Mouse (Mus musculus) MN1 (cell line): ENCODE results near the gene Col11a1.

Experiments
- DNase-seq: peaks from one replicate; pipeline ENCODE4 v3.0.0-alpha.2; 2016; ENCODE audit warnings: low spot score

Col11a1 gene

DNA sequence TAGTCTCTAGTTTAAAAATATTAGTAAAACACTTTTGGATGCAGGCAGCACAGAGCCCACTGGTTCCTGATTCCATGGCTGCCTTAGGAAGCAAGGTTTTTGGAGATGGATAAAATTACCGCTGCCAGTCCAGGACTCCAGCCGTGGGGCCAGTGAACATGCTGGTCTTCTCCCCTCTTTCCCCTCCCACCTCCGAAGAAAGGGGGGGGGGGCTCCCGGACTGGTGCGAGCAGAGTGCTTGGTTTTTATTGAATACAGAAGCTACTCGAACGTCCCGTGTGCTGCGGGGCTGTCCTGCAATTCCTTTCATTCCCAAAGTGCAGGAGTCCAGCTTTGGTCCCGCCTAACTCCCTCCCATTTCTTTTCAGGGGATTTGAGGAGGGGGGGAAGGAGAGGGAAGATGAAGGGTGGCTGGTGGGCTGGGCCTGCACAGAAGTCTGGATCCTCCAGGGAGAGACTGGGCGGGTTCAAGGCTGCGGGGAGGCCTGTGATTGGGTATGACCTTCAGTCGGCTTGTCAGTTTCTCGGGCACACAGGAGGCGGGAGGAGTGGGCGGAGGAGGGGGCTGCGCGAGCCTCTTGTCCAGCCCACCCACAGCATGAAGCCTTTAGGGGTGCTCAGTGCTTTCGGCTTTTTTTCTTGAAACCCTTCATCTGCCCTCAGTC lies at the start of gene Col11a1:
Col11a1 (plus strand) TSS at position 570 of the 665 bp plus-strand sequence.
- no peak for DNase-seq

DNA sequence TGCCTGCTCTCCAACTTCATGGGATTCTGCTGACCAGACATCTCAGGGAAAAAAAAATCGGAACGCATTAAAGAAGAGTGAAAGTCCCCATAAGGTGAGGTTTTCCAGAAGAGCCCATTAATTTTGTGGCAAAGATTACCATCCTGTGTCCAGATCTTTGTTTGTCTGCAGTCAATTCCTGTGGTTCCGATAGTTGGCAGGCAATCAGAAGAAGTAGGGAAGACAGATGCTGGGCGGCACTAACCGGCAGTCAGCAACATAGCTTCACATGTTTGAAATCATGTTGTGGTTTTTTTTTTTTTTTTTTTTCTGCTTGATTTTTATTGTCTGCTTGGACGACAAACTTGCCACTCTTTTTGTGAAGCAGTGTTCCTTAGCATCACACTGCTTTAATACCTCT lies 39.4 kb upstream of the Col11a1 start:
- DNase-seq = no peak

DNA sequence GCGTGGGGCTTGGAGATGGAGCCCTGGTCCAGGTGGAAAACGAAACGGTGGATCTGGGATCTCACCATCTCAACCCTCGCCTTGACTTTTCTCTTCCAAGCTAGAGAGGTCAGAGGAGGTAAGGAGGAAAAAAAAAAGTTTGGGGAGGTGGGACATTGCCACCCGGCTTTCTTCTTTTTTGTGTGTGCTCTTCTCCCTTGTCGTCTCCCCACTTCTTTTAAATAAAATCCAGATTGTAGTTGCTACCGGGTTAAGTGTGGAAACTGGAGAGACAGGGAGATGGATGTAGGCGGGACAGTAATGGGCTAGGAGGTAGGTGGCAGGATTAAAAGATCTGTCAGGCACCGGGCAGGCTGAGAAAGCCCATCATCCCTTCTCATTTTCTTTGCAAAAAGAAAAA lies 546 bp downstream of the Col11a1 start:
- no peak for DNase-seq

DNA sequence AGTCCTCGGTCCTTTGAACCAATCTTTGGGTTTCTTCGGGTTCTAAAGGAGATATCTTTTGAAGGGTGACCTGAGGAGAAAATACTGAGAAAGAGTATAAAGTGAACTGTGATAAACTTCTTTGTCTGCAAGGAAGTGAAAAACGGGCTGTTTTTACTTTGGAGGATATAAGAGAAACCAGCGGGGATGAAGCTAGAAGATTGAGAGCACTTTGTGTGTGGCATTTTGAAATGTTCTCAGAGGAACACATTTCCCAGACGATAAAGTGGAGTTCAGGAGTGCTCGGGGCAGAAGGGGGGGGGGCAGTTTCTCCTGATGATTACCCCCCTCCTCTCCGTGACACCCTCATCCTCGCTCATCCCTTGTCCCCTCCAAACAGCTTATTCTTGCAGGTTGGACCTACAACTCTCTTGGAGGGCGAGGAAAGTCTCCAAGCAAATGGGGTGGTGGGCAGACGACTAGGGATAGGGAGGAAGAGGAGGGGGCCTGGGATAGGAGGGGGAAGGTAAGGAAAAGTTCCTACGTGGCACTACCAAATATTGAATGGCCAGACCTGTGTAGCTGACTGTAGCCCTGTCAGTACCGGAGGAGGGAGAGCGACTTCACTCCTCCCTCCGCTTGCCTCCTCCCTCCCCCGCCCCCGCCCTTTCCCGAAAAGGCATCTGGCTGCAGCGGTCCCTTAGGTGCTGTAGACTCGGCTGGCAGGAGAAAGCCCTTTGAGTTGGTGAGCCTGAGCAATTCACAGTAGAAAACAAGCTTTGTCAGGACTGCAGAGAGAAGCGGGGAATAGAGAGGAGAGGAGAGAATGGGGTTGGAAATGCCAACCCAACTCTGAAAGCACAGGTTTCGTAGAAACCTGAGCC lies 1.2 kb downstream of the Col11a1 start:
- no peak for DNase-seq

DNA sequence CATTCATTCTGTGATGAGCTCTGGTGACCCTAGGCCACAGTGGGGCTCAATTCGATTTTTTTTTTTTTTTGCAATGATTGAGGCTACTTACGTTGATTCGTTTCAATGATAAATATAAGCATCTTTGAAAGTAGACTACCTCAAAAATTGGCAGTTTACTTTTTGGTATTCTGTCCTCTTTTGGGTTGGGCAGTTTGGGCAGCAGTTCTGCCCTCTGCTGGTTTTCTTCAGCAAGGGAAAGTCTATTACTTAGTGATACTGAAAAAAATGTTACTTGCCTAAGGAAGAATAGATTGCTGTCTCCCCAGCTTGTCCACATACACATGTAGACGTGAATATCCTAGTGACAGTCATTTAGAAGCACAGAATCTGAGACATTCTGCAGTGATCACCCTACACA lies 2.0 kb downstream of the Col11a1 start:
- no peak for DNase-seq

DNA sequence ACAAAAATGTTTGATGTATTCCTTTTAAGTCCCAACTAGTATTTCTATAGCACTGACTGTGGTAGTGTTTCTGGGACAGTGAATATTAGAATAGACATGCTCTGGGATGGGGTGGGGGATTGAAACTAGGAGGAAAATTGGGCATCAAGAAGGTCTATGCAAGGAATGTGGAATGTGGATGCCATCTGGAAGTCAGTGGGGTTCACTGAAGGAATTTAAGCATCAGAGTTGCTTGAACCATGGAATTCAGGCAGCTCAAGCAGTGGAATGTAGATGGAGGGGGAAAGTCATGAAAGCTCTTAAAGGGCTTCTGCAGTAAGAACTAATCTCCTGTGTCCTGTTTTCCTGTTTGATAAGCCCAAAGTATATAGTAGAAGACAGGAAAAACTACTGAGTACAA lies 22.1 kb downstream of the Col11a1 start:
- no peak for DNase-seq

DNA sequence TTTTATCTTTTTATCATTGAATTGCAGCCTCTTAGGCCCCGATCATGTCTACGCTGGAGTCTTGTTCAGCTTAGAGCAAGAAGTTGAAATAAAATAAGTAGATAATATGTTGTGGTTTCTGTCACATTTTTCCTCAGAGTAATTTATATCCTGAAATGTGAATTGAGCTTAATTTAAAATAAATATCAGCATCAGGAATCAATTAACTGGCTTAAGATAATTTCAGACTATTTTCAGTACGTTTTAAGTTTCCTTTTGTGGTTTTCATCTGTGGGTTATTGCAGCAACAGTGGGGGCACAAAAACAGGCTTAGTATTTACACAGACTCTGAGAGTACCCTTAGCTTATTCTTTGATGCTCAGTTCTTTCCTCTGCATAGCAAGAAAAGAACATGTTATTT lies 23.2 kb downstream of the Col11a1 start:
- no peak for DNase-seq

DNA sequence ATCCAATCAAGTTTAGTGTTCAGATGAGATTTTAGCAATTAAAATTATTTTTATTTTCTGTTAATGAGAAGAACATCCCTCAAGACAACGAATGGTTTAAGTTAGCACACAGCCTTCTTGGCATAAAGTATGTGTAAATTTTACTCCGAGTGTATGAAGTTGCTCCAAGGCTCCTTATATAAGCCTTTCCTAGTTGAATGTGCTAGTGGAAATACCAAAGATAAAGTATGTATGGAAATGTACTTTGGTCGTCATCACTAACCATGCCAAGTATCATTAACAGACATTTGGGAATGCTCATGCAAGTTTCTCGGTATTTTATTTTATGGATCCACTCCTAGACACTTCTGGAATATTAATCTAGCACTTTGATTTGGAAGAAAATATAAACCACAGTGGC lies 34.8 kb downstream of the Col11a1 start:
- no peak for DNase-seq

DNA sequence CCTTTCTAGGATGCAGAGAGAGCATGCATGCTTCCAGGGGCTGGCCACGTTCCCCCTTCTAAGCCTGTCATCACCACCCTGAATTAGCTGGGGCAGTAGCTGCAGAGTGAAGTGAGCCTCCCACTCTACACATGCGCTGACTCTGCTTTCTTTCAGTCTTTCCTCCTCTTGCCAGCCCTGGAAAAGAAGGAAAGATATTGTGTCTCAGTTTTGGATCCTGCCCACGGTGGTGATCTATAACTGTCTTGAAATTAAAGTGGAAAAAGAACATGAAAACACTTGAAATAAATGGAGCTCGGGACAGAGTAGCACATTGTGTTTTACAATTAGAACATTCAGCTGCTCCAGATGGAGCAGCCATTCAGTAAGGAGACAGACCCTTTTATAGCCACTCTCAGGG lies 35.2 kb downstream of the Col11a1 start:
- no peak for DNase-seq

DNA sequence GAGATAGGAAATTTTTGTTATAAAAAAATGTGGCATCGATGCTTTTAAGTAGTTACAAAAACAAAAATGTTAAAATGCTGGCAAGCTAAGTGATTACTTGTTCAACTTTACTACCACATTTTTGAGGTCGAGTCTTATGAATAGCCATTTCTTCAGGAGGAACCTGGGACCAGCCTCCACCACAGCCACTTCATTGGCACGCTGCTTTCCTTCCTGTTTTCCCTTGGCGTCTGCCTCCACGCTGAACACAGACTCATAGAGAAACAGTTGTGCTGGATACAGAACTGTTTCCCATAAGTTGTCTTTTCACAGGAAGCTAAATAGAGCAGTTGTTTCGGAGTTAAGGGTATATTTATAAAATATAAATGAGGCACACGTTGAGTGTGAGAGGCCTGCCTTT lies 69.0 kb downstream of the Col11a1 start:
- DNase-seq = no peak

DNA sequence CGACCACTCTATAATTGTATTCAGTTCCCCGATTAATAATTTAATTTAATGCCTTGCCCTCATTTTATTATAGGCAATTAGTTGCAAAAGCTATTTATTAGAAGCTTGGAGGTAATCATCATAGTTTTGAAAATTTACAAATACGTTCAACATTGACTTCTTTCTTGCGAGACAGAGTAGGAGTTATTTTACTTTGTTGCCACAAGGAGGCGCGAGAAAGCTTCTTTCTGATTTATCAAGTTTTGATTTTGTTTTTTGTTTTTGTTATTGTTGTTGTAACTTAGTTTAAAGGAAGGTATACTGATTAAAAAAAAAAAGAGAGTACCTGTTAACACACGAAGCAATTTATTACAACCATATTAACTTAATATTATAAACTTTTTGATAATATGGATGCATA lies 76.8 kb downstream of the Col11a1 start:
- no peak for DNase-seq

DNA sequence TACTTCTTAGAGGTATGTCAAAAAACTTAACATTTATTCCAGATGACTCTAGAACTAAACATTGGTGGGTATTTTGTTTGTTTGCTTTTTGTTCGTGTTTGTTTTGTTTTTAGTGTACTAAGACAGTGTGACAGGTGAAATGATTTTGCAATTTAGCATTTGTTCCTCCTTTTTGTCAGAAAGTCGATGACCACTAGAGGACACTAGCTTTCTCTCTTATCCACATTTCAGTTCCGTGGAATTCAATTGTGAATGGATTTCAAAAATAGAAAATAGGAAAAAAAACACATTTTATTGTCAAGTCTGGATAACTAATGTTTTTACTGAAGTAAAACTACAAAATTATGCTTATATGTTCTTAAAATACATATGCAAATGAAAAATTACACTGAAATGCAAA lies 116.8 kb downstream of the Col11a1 start:
- no peak for DNase-seq

DNA sequence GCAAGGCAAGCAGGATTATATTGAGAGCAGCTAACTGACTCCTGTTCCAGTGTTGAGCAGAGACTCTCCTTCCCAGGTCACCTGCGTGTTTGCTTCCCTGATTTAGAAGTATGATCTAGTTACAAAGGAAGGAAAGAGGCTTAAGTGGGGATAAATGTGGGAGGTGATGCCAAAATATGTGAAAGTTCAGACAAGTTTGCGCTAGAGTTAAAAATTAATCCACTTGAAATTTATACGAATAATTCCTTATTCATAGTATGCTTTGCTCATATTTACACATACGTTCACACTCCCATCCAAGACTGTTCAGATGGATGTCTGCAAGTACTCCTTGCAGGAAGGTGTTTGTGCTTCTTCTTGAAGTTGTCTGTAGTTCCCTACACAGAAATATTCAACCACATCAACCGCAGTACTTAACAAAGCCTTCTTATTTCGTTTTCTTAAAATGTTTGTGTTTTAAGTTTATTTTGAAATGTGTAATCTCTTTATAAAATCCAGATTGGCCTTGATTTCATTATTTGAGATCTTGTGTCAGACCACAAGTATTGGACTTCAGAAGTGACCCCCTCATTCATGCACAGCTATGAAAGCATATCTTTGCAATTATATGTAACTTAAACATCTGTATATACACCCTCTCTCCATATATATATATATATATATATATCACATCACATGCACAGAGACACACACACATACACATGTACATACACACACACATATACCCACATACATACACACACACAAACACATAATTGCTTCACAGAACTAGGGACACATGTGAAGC lies 167.8 kb downstream of the Col11a1 start:
- no peak for DNase-seq

DNA sequence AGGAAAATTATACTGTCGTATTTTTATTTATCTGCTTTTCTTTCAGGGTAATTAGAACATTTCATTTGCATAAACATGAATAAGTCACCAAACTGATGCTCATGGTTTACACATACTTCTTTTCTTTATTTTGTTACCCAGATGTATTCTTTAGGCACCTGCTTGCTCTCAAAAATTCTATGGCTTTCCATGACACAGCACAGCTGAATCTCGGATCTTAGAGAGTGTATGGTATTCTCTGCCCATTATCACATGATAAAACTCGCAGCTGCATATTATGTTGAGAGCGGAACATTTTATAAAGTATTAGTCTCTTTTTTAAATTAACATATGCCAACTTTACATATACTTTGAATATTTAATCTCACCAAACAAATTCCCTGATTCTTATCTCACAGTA lies 181.9 kb downstream of the Col11a1 start:
- DNase-seq = no peak

DNA sequence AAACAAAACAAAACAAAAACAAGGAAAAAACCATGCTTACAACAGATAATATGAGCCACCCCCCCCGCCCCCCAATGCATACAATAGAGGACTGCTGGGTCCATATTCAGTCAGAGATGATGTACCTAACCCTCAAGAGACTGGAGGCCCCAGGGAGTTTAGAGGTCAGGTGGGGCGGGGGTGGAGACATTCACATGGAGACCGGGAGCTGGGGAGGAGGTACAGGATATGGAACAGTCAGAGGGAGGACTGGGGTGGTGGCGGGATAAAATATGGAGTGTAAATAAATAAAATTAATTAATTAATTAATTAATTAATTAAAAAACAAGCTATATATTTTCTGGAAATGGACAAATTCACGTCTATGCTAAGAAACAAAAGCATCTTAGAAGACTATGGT lies 185.8 kb downstream of the Col11a1 start:
- no peak for DNase-seq

DNA sequence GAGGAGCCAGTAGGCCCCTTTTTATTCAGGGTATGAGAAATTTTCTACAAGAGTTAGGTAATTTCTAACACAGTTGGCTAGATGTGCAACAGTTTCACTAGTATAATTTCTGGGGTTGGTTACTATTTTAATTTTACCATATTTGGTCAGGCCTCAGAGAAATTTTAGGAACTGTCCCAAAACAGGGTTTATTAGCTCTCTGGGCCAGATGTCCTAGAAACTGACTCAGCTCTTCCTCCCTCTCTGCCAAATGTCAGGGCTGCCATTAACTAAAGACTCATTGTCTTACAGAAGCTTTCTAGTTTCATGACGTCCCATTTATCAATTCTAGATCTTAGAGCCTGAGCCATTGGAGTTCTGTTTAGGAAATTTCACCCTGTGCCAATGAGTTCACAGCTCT lies 199.2 kb downstream of the Col11a1 start:
- no peak for DNase-seq
